Mouse (Mus musculus): Measurements from ENCODE around the gene Chadl. TPM values are rescaled to one million over a fixed set of nuclear protein-coding genes. Genes with fewer than 3 reads are reported as not detected.

The Chadl gene
- polyA plus RNA-seq, 1 experiment, result 1.1 TPM

GRCm38 (mm10) chr15:81725965-81726364, 28.9 kb upstream of the Chadl start:
- TF ChIP-seq POLR2A (IDR thresholded peaks at IDR 0.05; ENCODE audit: low read depth, low read length) (no peak), CTCF (IDR thresholded peaks at IDR 0.05; ENCODE audit: borderline replicate concordance, insufficient read depth, low read length) (no peak)
- Histone ChIP-seq H3K4me3 (ENCODE audit: insufficient read depth, low read length) (no peak overlapping the region), H3K27ac (ENCODE audit: insufficient read depth, low read length) (no peak overlapping the region), H3K4me1 (ENCODE audit: control insufficient read depth, insufficient read depth, low read length) (no peaks in the 10 kb centered on the region; the same call in 1 of the 2 replicates)

- no peak overlapping the region for H3K27ac ChIP-seq (ENCODE audit: insufficient read depth, low read length)
- no peaks in the 10 kb centered on the region; the same call in 1 of the 2 replicates for H3K4me1 ChIP-seq (ENCODE audit: control insufficient read depth, insufficient read depth, low read length)
- no peak overlapping the region for H3K4me3 ChIP-seq (ENCODE audit: insufficient read depth, low read length)
- no peak for TF ChIP-seq POLR2A (IDR thresholded peaks at IDR 0.05; ENCODE audit: low read depth, low read length)
- TF ChIP-seq CTCF (IDR thresholded peaks at IDR 0.05; ENCODE audit: borderline replicate concordance, insufficient read depth, low read length), result no peak
Observed at GRCm38 (mm10) chr15:81723653-81724052, 26.6 kb upstream of the Chadl start.

GRCm38 (mm10) chr15:81722361-81722760, 25.3 kb upstream of the Chadl start:
- H3K4me1 ChIP-seq (ENCODE audit: control insufficient read depth, insufficient read depth, low read length), result no peaks in the 10 kb centered on the region
- TF ChIP-seq CTCF (IDR thresholded peaks at IDR 0.05; ENCODE audit: borderline replicate concordance, insufficient read depth, low read length) (no peak), POLR2A (IDR thresholded peaks at IDR 0.05; ENCODE audit: low read depth, low read length) (no peak)
- H3K27ac ChIP-seq (ENCODE audit: insufficient read depth, low read length), result no peak overlapping the region
- H3K4me3 ChIP-seq (ENCODE audit: insufficient read depth, low read length), result no peak overlapping the region

GRCm38 (mm10) chr15:81719139-81719531, 22.0 kb upstream of the Chadl start:
- TF ChIP-seq POLR2A (IDR thresholded peaks at IDR 0.05; ENCODE audit: low read depth, low read length) (no peak), CTCF (IDR thresholded peaks at IDR 0.05; ENCODE audit: borderline replicate concordance, insufficient read depth, low read length) (no peak)
- H3K4me3 ChIP-seq (ENCODE audit: insufficient read depth, low read length), result no peak overlapping the region

GRCm38 (mm10) chr15:81718336-81719138, 21.4 kb upstream of the Chadl start:
- no peak overlapping the region for H3K4me3 ChIP-seq (ENCODE audit: insufficient read depth, low read length)
- TF ChIP-seq POLR2A (IDR thresholded peaks at IDR 0.05; ENCODE audit: low read depth, low read length) (no peak), CTCF (IDR thresholded peaks at IDR 0.05; ENCODE audit: borderline replicate concordance, insufficient read depth, low read length) (no peak)
- H3K27ac ChIP-seq (ENCODE audit: insufficient read depth, low read length), result no peak overlapping the region
- H3K4me1 ChIP-seq (ENCODE audit: control insufficient read depth, insufficient read depth, low read length), result no peaks in the 10 kb centered on the region

More at GRCm38 (mm10) chr15:81719139-81719531, 22.0 kb upstream of the Chadl start:
- Histone ChIP-seq H3K27ac (ENCODE audit: insufficient read depth, low read length) (no peak overlapping the region), H3K4me1 (ENCODE audit: control insufficient read depth, insufficient read depth, low read length) (no peaks in the 10 kb centered on the region)

GRCm38 (mm10) chr15:81713742-81714141, 16.7 kb upstream of the Chadl start:
- H3K4me1 ChIP-seq (ENCODE audit: control insufficient read depth, insufficient read depth, low read length), result no peaks in the 10 kb centered on the region
- H3K4me3 ChIP-seq (ENCODE audit: insufficient read depth, low read length), result no peak overlapping the region
- H3K27ac ChIP-seq (ENCODE audit: insufficient read depth, low read length), result no peak overlapping the region
- TF ChIP-seq POLR2A (IDR thresholded peaks at IDR 0.05; ENCODE audit: low read depth, low read length) (no peak), CTCF (IDR thresholded peaks at IDR 0.05; ENCODE audit: borderline replicate concordance, insufficient read depth, low read length) (no peak)

GRCm38 (mm10) chr15:81710801-81711200, 13.7 kb upstream of the Chadl start:
- Histone ChIP-seq H3K27ac (ENCODE audit: insufficient read depth, low read length) (no peak overlapping the region), H3K4me1 (ENCODE audit: control insufficient read depth, insufficient read depth, low read length) (no peaks in the 10 kb centered on the region), H3K4me3 (ENCODE audit: insufficient read depth, low read length) (no peak overlapping the region)
- TF ChIP-seq POLR2A (IDR thresholded peaks at IDR 0.05; ENCODE audit: low read depth, low read length), result no peak
- no peak for TF ChIP-seq CTCF (IDR thresholded peaks at IDR 0.05; ENCODE audit: borderline replicate concordance, insufficient read depth, low read length)

- Histone ChIP-seq H3K4me3 (ENCODE audit: insufficient read depth, low read length) (no peak overlapping the region), H3K4me1 (ENCODE audit: control insufficient read depth, insufficient read depth, low read length) (no peaks in the 10 kb centered on the region), H3K27ac (ENCODE audit: insufficient read depth, low read length) (no peak overlapping the region)
- TF ChIP-seq CTCF (IDR thresholded peaks at IDR 0.05; ENCODE audit: borderline replicate concordance, insufficient read depth, low read length) (no peak), POLR2A (IDR thresholded peaks at IDR 0.05; ENCODE audit: low read depth, low read length) (no peak)
Observed at GRCm38 (mm10) chr15:81709686-81710085, 12.6 kb upstream of the Chadl start.

- no peak overlapping the region for H3K27ac ChIP-seq (ENCODE audit: insufficient read depth, low read length)
- TF ChIP-seq CTCF (IDR thresholded peaks at IDR 0.05; ENCODE audit: borderline replicate concordance, insufficient read depth, low read length) (no peak), POLR2A (IDR thresholded peaks at IDR 0.05; ENCODE audit: low read depth, low read length) (no peak)
- H3K4me3 ChIP-seq (ENCODE audit: insufficient read depth, low read length), result no peak overlapping the region
Observed at GRCm38 (mm10) chr15:81708991-81709390, 11.9 kb upstream of the Chadl start.

GRCm38 (mm10) chr15:81703094-81703489, 6.0 kb upstream of the Chadl start:
- TF ChIP-seq CTCF (IDR thresholded peaks at IDR 0.05; ENCODE audit: borderline replicate concordance, insufficient read depth, low read length) (no peak), POLR2A (IDR thresholded peaks at IDR 0.05; ENCODE audit: low read depth, low read length) (no peak)
- no peak overlapping the region for H3K4me3 ChIP-seq (ENCODE audit: insufficient read depth, low read length)
- H3K4me1 ChIP-seq (ENCODE audit: control insufficient read depth, insufficient read depth, low read length), result no peaks in the 10 kb centered on the region
- H3K27ac ChIP-seq (ENCODE audit: insufficient read depth, low read length), result no peak overlapping the region

More at GRCm38 (mm10) chr15:81708991-81709390, 11.9 kb upstream of the Chadl start:
- H3K4me1 ChIP-seq (ENCODE audit: control insufficient read depth, insufficient read depth, low read length), result no peaks in the 10 kb centered on the region

All from embryonic fibroblast, embryonic 13.5 days (primary cell).